9 mouse cellular contexts compared by ENCODE assay signal in genomic region chr17:86507342-86508211, GRCm38 (mm10). TPM values are rescaled to one million over a fixed set of nuclear protein-coding genes. Genes with fewer than 3 reads are reported as not detected.
DNase-seq lines count a peak whose midpoint lies in the region; ATAC-seq lines count a peak whose summit lies in the region.
"Had no signal": no experiment of that assay in that cellular context is flagged by ENCODE, and none has a peak within 500 bp of the region (broad histone marks: within the 10 kb centered on the region; RNA-seq: fewer than 3 reads in every experiment).

No protein-coding gene starts in this region.

- H3K4me1 ChIP-seq in forebrain, embryonic 10.5 days = peaks cover 10% of the 10 kb centered on the region; the same call in 1 of the 2 replicates
- no peaks in the 10 kb centered on the region for H3K4me1 ChIP-seq in forebrain, embryonic 11.5 days (replicated peaks; ENCODE audit: control insufficient read depth, insufficient read depth, low read length)
- H3K4me1 ChIP-seq in heart, embryonic 15.5 days (replicated peaks) = peaks cover 16% of the 10 kb centered on the region
- peaks cover 21% of the 10 kb centered on the region for H3K4me1 ChIP-seq in limb, embryonic 15.5 days
- H3K4me1 ChIP-seq in forebrain, embryonic 16.5 days (replicated peaks; ENCODE audit: control insufficient read depth, insufficient read depth, low read length) = no peaks in the 10 kb centered on the region

- H3K4me3 ChIP-seq in forebrain, embryonic 10.5 days = no peak overlapping the region
- no peak overlapping the region for H3K4me3 ChIP-seq in forebrain, embryonic 11.5 days (ENCODE audit: low read depth, low read length)
- no peak overlapping the region for H3K4me3 ChIP-seq in heart, embryonic 15.5 days
- no peak overlapping the region for H3K4me3 ChIP-seq in limb, embryonic 15.5 days
- no peak overlapping the region for H3K4me3 ChIP-seq in forebrain, embryonic 16.5 days (replicated peaks; ENCODE audit: low read length)
- H3K4me3 ChIP-seq: megakaryocyte, embryonic 14.5 days had no signal

- peak overlapping the region; percentile 35; the same call in 1 of the 2 replicates for H3K27ac ChIP-seq in forebrain, embryonic 10.5 days
- no peak overlapping the region for H3K27ac ChIP-seq in forebrain, embryonic 11.5 days (ENCODE audit: low read depth, low read length)
- peak overlapping the region; percentile 72 for H3K27ac ChIP-seq in heart, embryonic 15.5 days
- 0 out of 2 replicates have a peak overlapping the region, but pooled peaks have one; percentile 27 for H3K27ac ChIP-seq in limb, embryonic 15.5 days
- H3K27ac ChIP-seq in forebrain, embryonic 16.5 days (ENCODE audit: low read length) = no peak overlapping the region

- WGBS in forebrain, embryonic 10.5 days = 82% methylated on average over 19 of the region's 19 CpGs
- 74% methylated on average over 19 of the region's 19 CpGs for WGBS in forebrain, embryonic 11.5 days
- WGBS in heart, embryonic 15.5 days = 58% methylated on average over 19 of the region's 19 CpGs
- 62% methylated on average over 19 of the region's 19 CpGs for WGBS in limb, embryonic 15.5 days
- 76% methylated on average over 19 of the region's 19 CpGs for WGBS in forebrain, embryonic 16.5 days

- no peaks in the 10 kb centered on the region for H3K27me3 ChIP-seq in forebrain, embryonic 10.5 days (ENCODE audit: poor library complexity, severe bottlenecking)
- H3K27me3 ChIP-seq in forebrain, embryonic 11.5 days (ENCODE audit: control insufficient read depth, insufficient read depth, low read length) = no peaks in the 10 kb centered on the region
- no peaks in the 10 kb centered on the region for H3K27me3 ChIP-seq in heart, embryonic 15.5 days
- H3K27me3 ChIP-seq in limb, embryonic 15.5 days = no peaks in the 10 kb centered on the region
- H3K27me3 ChIP-seq in forebrain, embryonic 16.5 days (replicated peaks; ENCODE audit: control insufficient read depth, insufficient read depth, low read length) = no peaks in the 10 kb centered on the region

- no peak overlapping the region for H3K9ac ChIP-seq in forebrain, embryonic 11.5 days (ENCODE audit: low read length)
- no peak overlapping the region for H3K9ac ChIP-seq in heart, embryonic 15.5 days
- no peak overlapping the region for H3K9ac ChIP-seq in limb, embryonic 15.5 days
- H3K9ac ChIP-seq in forebrain, embryonic 16.5 days (replicated peaks; ENCODE audit: low read depth, low read length) = no peak overlapping the region

- H3K4me2 ChIP-seq in forebrain, embryonic 11.5 days (ENCODE audit: low read depth, low read length, severe bottlenecking) = no peak overlapping the region
- no peak overlapping the region for H3K4me2 ChIP-seq in heart, embryonic 15.5 days
- no peak overlapping the region for H3K4me2 ChIP-seq in limb, embryonic 15.5 days
- H3K4me2 ChIP-seq in forebrain, embryonic 16.5 days (ENCODE audit: low read length) = no peak overlapping the region

- no peak for DNase-seq in forebrain, embryonic 10.5 days (ENCODE audit: extremely low spot score, low spot score)
- no peak for DNase-seq in forebrain, embryonic 11.5 days (ENCODE audit: low spot score)
- DNase-seq in adrenal gland, postnatal 25 days = peak; percentile 26
- DNase-seq in layer of hippocampus, postnatal 10 days (ENCODE audit: low spot score in 2 of 2) = no peak
- no peak for DNase-seq in frontal cortex, postnatal 10 days (ENCODE audit: low spot score in 2 of 2)

- H3K36me3 ChIP-seq in forebrain, embryonic 10.5 days (replicated peaks) = no peaks in the 10 kb centered on the region
- no peaks in the 10 kb centered on the region for H3K36me3 ChIP-seq in forebrain, embryonic 11.5 days (ENCODE audit: control insufficient read depth, insufficient read depth, low read length)
- H3K36me3 ChIP-seq in heart, embryonic 15.5 days = no peaks in the 10 kb centered on the region
- no peaks in the 10 kb centered on the region for H3K36me3 ChIP-seq in limb, embryonic 15.5 days
- no peaks in the 10 kb centered on the region for H3K36me3 ChIP-seq in forebrain, embryonic 16.5 days (ENCODE audit: control insufficient read depth, insufficient read depth)

- no peak for ATAC-seq in forebrain, embryonic 11.5 days (replicated peaks; ENCODE audit: low FRiP score)
- no peak for ATAC-seq in heart, embryonic 15.5 days (replicated peaks; ENCODE audit: insufficient number of reproducible peaks, insufficient read depth, low FRiP score, low read depth)
- no peak for ATAC-seq in limb, embryonic 15.5 days (ENCODE audit: insufficient number of reproducible peaks, low FRiP score, low TSS enrichment, low read depth)
- ATAC-seq in forebrain, embryonic 16.5 days = no peak

- H3K9me3 ChIP-seq in forebrain, embryonic 10.5 days = no peaks in the 10 kb centered on the region
- no peaks in the 10 kb centered on the region for H3K9me3 ChIP-seq in forebrain, embryonic 11.5 days (ENCODE audit: control insufficient read depth, low read length)
- H3K9me3 ChIP-seq in heart, embryonic 15.5 days (replicated peaks) = no peaks in the 10 kb centered on the region
- H3K9me3 ChIP-seq in limb, embryonic 15.5 days = no peaks in the 10 kb centered on the region
- H3K9me3 ChIP-seq in forebrain, embryonic 16.5 days (ENCODE audit: control insufficient read depth, low read length) = no peaks in the 10 kb centered on the region
- H3K9me3 ChIP-seq: megakaryocyte, embryonic 14.5 days had no signal

RNA-seq across cellular contexts. Expression of gene Gm10309, which starts 2.5 kb away (rescaled TPM):
- 0.16 and 0.20 TPM in 2 replicates for polyA plus RNA-seq in forebrain, embryonic 10.5 days (2016; fragmentation: Nextera tagmentation; extraction: Ambion mirVana)
- polyA plus RNA-seq in forebrain, embryonic 11.5 days (2014; fragmentation: Nextera tagmentation; extraction: Ambion mirVana) = 0.13 and 0.24 TPM in 2 replicates
- total RNA-seq in adrenal gland, postnatal 25 days (2021) = not detected in 2 replicates
- 0.25 and 0.39 TPM in 2 replicates for polyA plus RNA-seq in heart, embryonic 15.5 days (2015; fragmentation: Nextera tagmentation; extraction: Ambion mirVana)
- 0.34 and 0.47 TPM in 2 replicates for polyA plus RNA-seq in limb, embryonic 15.5 days (2015; fragmentation: Nextera tagmentation; extraction: Ambion mirVana)
- total RNA-seq in layer of hippocampus, postnatal 10 days (2021) = not detected
- polyA plus RNA-seq in forebrain, embryonic 16.5 days (2015; fragmentation: Nextera tagmentation; extraction: Ambion mirVana) = 0.40 and 1.2 TPM in 2 replicates

Comparison
In these comparisons a context has a peak if more than half of its experiments do, and no peak if none do; other contexts are left out.
1. H3K27ac ChIP-seq: peak in forebrain, embryonic 10.5 days (single experiment), heart, embryonic 15.5 days (single experiment) and limb, embryonic 15.5 days (single experiment); none in forebrain, embryonic 11.5 days (single experiment) and forebrain, embryonic 16.5 days (single experiment).